Mouse (Mus musculus): ENCODE results near the gene Katnb1.

- no peak for TF ChIP-seq CTCF (IDR thresholded peaks at IDR 0.05; ENCODE audit: low read depth)
- TF ChIP-seq EP300 (IDR thresholded peaks at IDR 0.05; ENCODE audit: low read depth) = no peak
Observed at GRCm38 (mm10) chr8:95081650-95082049, 664 bp downstream of the Katnb1 start.
